ENCODE assay signal across 29 mouse cellular contexts in the genomic region with DNA sequence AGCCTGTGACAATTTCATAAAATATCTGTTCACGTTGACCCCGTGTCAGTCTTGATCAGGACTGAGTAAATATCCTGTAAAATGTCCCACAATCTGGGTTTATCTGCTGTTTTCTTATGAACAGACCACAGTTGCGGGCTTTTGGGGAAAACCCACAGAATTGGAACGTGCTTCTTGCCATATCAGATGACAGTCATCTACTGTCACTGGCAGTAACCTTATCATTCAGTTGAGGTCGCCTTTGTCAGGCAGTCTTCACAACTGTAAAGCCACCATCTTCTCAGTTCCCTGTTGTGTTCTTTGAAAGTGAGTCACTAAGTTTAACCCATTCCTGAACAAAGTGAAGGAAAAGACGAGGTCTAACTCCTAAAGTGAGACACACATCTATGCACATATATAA.
DNase-seq lines count a peak whose midpoint lies in the region; ATAC-seq and TF ChIP-seq lines count a peak whose summit lies in the region.
"Had no signal": no experiment of that assay in that cellular context is flagged by ENCODE, and none has a peak within 500 bp of the region (broad histone marks: within the 10 kb centered on the region; RNA-seq: fewer than 3 reads in every experiment).

No protein-coding gene starts in this region.

- H3K9me3 ChIP-seq in G1E (replicated peaks): no peaks in the 10 kb centered on the region
- H3K9me3 ChIP-seq in liver, embryonic 12.5 days (replicated peaks): no peaks in the 10 kb centered on the region
- H3K9me3 ChIP-seq: forebrain, embryonic 13.5 days; heart, embryonic 10.5 days; heart, embryonic 15.5 days; hindbrain, embryonic 13.5 days; kidney, embryonic 15.5 days; midbrain, embryonic 15.5 days; neural tube, embryonic 15.5 days had no signal

- H3K27me3 ChIP-seq in G1E (ENCODE audit: insufficient read depth, low read length): no peaks in the 10 kb centered on the region
- no peaks in the 10 kb centered on the region for H3K27me3 ChIP-seq in liver, embryonic 12.5 days (replicated peaks)
- H3K27me3 ChIP-seq: forebrain, embryonic 13.5 days; heart, embryonic 15.5 days; hindbrain, embryonic 13.5 days; kidney, embryonic 15.5 days; midbrain, embryonic 15.5 days; neural tube, embryonic 15.5 days had no signal

- H3K4me3 ChIP-seq in G1E (ENCODE audit: low read depth, low read length): no peak overlapping the region
- no peak overlapping the region for H3K4me3 ChIP-seq in liver, embryonic 12.5 days
- H3K4me3 ChIP-seq: erythroblast, embryonic 14.5 days; forebrain, embryonic 13.5 days; heart, embryonic 10.5 days; heart, embryonic 15.5 days; hindbrain, embryonic 13.5 days; kidney, embryonic 15.5 days; layer of hippocampus, adult 2 months; midbrain, embryonic 15.5 days; neural tube, embryonic 15.5 days had no signal

- H3K9ac ChIP-seq in liver, embryonic 12.5 days: no peak overlapping the region
- H3K9ac ChIP-seq: forebrain, embryonic 13.5 days; heart, embryonic 15.5 days; hindbrain, embryonic 13.5 days; kidney, embryonic 15.5 days; midbrain, embryonic 15.5 days; neural tube, embryonic 15.5 days had no signal

- no peak overlapping the region for H3K4me2 ChIP-seq in liver, embryonic 12.5 days
- H3K4me2 ChIP-seq: forebrain, embryonic 13.5 days; heart, embryonic 15.5 days; hindbrain, embryonic 13.5 days; kidney, embryonic 15.5 days; midbrain, embryonic 15.5 days; neural tube, embryonic 15.5 days had no signal

- peak; percentile 13 for DNase-seq in G1E (ENCODE audit: low spot score)
- peak; percentile 14 for DNase-seq in c-Kit-positive CD71-positive TER-119-positive erythroid progenitor cells, embryonic 14.5 days (ENCODE audit: low spot score)
- no peak for DNase-seq in testis, postnatal 10 days (ENCODE audit: low spot score)
- no peak for DNase-seq in kidney, adult 18-20 months
- DNase-seq in cerebellum, postnatal 10 days: no peak
- DNase-seq in spleen, postnatal 36 days (ENCODE audit: low spot score in 2 of 2): no peak
- DNase-seq: adrenal gland, adult 8-10 months; cerebellum, adult 11-12 months; cerebellum, adult 9-11 months; gastrocnemius, postnatal 14 days; heart, postnatal 36 days; kidney, adult 11 months; kidney, postnatal 25 days; left cerebral cortex, postnatal 4 days; lung, adult 18-20 months; lung, postnatal 4 days; spleen, adult 18-20 months had no signal

- TF ChIP-seq CTCF in G1E (IDR thresholded peaks at IDR 0.05; ENCODE audit: low read depth, low read length): no peak

- peaks cover 25% of the 10 kb centered on the region for H3K4me1 ChIP-seq in G1E (ENCODE audit: insufficient read depth, low read depth, low read length)
- H3K4me1 ChIP-seq in liver, embryonic 12.5 days: peaks cover 6% of the 10 kb centered on the region
- H3K4me1 ChIP-seq: forebrain, embryonic 13.5 days; heart, embryonic 10.5 days; heart, embryonic 15.5 days; hindbrain, embryonic 13.5 days; kidney, embryonic 15.5 days; midbrain, embryonic 15.5 days; neural tube, embryonic 15.5 days had no signal

- peak; percentile 73 for ATAC-seq in G1E (ENCODE audit: extremely low read depth, insufficient number of reproducible peaks, low FRiP score, poor library complexity, severe bottlenecking)
- ATAC-seq in liver, embryonic 12.5 days: peak; percentile 54; the same call in 1 of the 2 replicates
- peak; percentile 82 for ATAC-seq in megakaryocyte-erythroid progenitor cell, adult 5-6 weeks (replicated peaks; ENCODE audit: low FRiP score, low TSS enrichment, poor library complexity, severe bottlenecking)
- ATAC-seq: forebrain, embryonic 13.5 days; lung, postnatal 0 days; midbrain, embryonic 15.5 days had no signal

- WGBS in liver, embryonic 12.5 days (ENCODE audit: insufficient replicate concordance): 17% methylated on average over 6 of the region's 6 CpGs

- H3K36me3 ChIP-seq in G1E (replicated peaks): no peaks in the 10 kb centered on the region
- H3K36me3 ChIP-seq in liver, embryonic 12.5 days: no peaks in the 10 kb centered on the region
- H3K36me3 ChIP-seq: heart, embryonic 10.5 days; heart, embryonic 15.5 days; hindbrain, embryonic 13.5 days; kidney, embryonic 15.5 days; midbrain, embryonic 15.5 days; neural tube, embryonic 15.5 days had no signal

- H3K27ac ChIP-seq in liver, embryonic 12.5 days: no peak overlapping the region
- H3K27ac ChIP-seq: forebrain, embryonic 13.5 days; heart, embryonic 10.5 days; heart, embryonic 15.5 days; hindbrain, embryonic 13.5 days; kidney, embryonic 15.5 days; layer of hippocampus, adult 2 months; midbrain, embryonic 15.5 days; neural tube, embryonic 15.5 days had no signal

Comparison
In these comparisons a context has a peak if more than half of its experiments do, and no peak if none do; other contexts are left out.
1. DNase-seq: peak in G1E (single experiment) and c-Kit-positive CD71-positive TER-119-positive erythroid progenitor cells, embryonic 14.5 days (single experiment); none in testis, postnatal 10 days (single experiment), kidney, adult 18-20 months (single experiment), cerebellum, postnatal 10 days (0 of 2) and spleen, postnatal 36 days (0 of 2).
2. Peak in every context shown above with its lines, with median percentiles within 50 percentile points of each other: ATAC-seq.